Mouse (Mus musculus) intestine, postnatal 0 days (tissue): Measurements from ENCODE around the gene Ipcef1. TPM values are rescaled to one million over a fixed set of nuclear protein-coding genes. Genes with fewer than 3 reads are reported as not detected.

Source experiments
- ATAC-seq: fragments of 200-750 bp; cut with Nextera tagmentation; 2 replicates; pipeline ENCODE4 v1.8.0; 2017; ENCODE audit warnings: mild to moderate bottlenecking, moderate TSS enrichment, moderate library complexity
- H3K27ac ChIP-seq: fragments of 300-500 bp; sonication (generic); 2 replicates; pipeline ENCODE4 v1.5.1; 2014; ENCODE audit warnings: mild to moderate bottlenecking, low read depth, low read length, moderate library complexity
- H3K27me3 ChIP-seq: fragments of 300-500 bp; sonication (generic); replicated peaks from 2 replicates; pipeline ENCODE4 v1.6.1; 2014; ENCODE audit warnings: low read length, mixed read lengths; ENCODE audit not compliant: control insufficient read depth, insufficient read depth
- H3K36me3 ChIP-seq: fragments of 300-500 bp; sonication (generic); 2 replicates; pipeline ENCODE4 v1.6.1; 2014; ENCODE audit warnings: mild to moderate bottlenecking, moderate library complexity; ENCODE audit not compliant: control insufficient read depth, insufficient read depth
- H3K4me1 ChIP-seq: fragments of 300-500 bp; sonication (generic); replicated peaks from 2 replicates; pipeline ENCODE4 v1.6.1; 2014; ENCODE audit warnings: antibody characterized with exemption, low read length, mixed read lengths; ENCODE audit not compliant: control insufficient read depth, insufficient read depth
- H3K4me2 ChIP-seq: fragments of 300-500 bp; sonication (generic); replicated peaks from 2 replicates; pipeline ENCODE4 v1.6.1; 2014; ENCODE audit warnings: low read depth, mild to moderate bottlenecking, moderate library complexity
- H3K4me3 ChIP-seq: fragments of 300-500 bp; sonication (generic); 2 replicates; pipeline ENCODE4 v1.5.1; 2014; ENCODE audit warnings: low read depth, low read length
- H3K9ac ChIP-seq: fragments of 300-500 bp; sonication (generic); 2 replicates; pipeline ENCODE4 v1.6.1; 2014; ENCODE audit warnings: mild to moderate bottlenecking, low read depth, low read length
- H3K9me3 ChIP-seq: fragments of 300-500 bp; sonication (generic); 2 replicates; pipeline ENCODE4 v1.6.1; 2016; ENCODE audit warnings: mixed run types; ENCODE audit not compliant: control insufficient read depth
- CTCF ChIP-seq: sonication (generic); IDR thresholded peaks from 2 replicates; pipeline ENCODE4 v1.5.1; 2016; ENCODE audit warnings: low read depth, mild to moderate bottlenecking, control low read depth, antibody characterized with exemption, moderate library complexity
- WGBS: fragments of 180-500 bp; shearing (Covaris S2); extraction: QIAGEN DNeasy Blood & Tissue Kit; methylation state at CpG from one replicate; pipeline ENCODE4 v1.1.7; 2014; 5-methylcytosine and 5-hydroxymethylcytosine counted together
- polyA plus RNA-seq: library from polyadenylated mRNA; unstranded; fragments of >200 nt; fragmentation: Nextera tagmentation; extraction: Ambion mirVana; gene quantifications from 2 replicates; pipeline ENCODE4 v1.2.1, GENCODE M21; 2015

The Ipcef1 gene
- polyA plus RNA-seq, 1 experiment from 2014 or later, result 0.12 TPM

GRCm38 (mm10) chr10:6878276-6878881 lies 173.9 kb downstream of the Ipcef1 start:
- Histone ChIP-seq H3K4me2 (no peak overlapping the region), H3K27me3 (no peaks in the 10 kb centered on the region), H3K9me3 (no peaks in the 10 kb centered on the region), H3K4me1 (no peaks in the 10 kb centered on the region), H3K4me3 (no peak overlapping the region), H3K27ac (no peak overlapping the region), H3K36me3 (no peaks in the 10 kb centered on the region), H3K9ac (no peak overlapping the region)
- 83% methylated on average over 2 of the region's 2 CpGs for WGBS
- no peak for ATAC-seq
- TF ChIP-seq CTCF, result no peak

- no peaks in the 10 kb centered on the region for H3K27me3 ChIP-seq
- no peak for ATAC-seq
- no peak overlapping the region for H3K4me2 ChIP-seq
- H3K27ac ChIP-seq, result no peak overlapping the region
- H3K36me3 ChIP-seq, result no peaks in the 10 kb centered on the region
- no peak overlapping the region for H3K4me3 ChIP-seq
- H3K9me3 ChIP-seq, result no peaks in the 10 kb centered on the region
- WGBS, result 82% methylated on average over 1 of the region's 1 CpGs
- no peaks in the 10 kb centered on the region for H3K4me1 ChIP-seq
- no peak overlapping the region for H3K9ac ChIP-seq
- TF ChIP-seq CTCF, result no peak
Measured at GRCm38 (mm10) chr10:6873917-6874316, 178.4 kb downstream of the Ipcef1 start.

- no peak overlapping the region for H3K4me2 ChIP-seq
- no peaks in the 10 kb centered on the region for H3K36me3 ChIP-seq
- ATAC-seq, result no peak
- no peaks in the 10 kb centered on the region for H3K4me1 ChIP-seq
- H3K27me3 ChIP-seq, result no peaks in the 10 kb centered on the region
- H3K4me3 ChIP-seq, result no peak overlapping the region
- no peak for TF ChIP-seq CTCF
- no peak overlapping the region for H3K9ac ChIP-seq
- H3K27ac ChIP-seq, result no peak overlapping the region
- no peaks in the 10 kb centered on the region for H3K9me3 ChIP-seq
- WGBS, result 79% methylated on average over 7 of the region's 7 CpGs
Measured at GRCm38 (mm10) chr10:6871418-6872072, 180.7 kb downstream of the Ipcef1 start.

- TF ChIP-seq CTCF, result no peak
- Histone ChIP-seq H3K27ac (no peak overlapping the region), H3K36me3 (no peaks in the 10 kb centered on the region), H3K27me3 (no peaks in the 10 kb centered on the region), H3K9me3 (no peaks in the 10 kb centered on the region), H3K4me2 (no peak overlapping the region), H3K9ac (no peak overlapping the region), H3K4me3 (no peak overlapping the region), H3K4me1 (no peaks in the 10 kb centered on the region)
- WGBS, result 79% methylated on average over 3 of the region's 3 CpGs
- ATAC-seq, result no peak
Measured at GRCm38 (mm10) chr10:6855812-6856211, 196.5 kb downstream of the Ipcef1 start.

GRCm38 (mm10) chr10:6848834-6849233 lies 203.4 kb downstream of the Ipcef1 start:
- H3K9me3 ChIP-seq, result no peaks in the 10 kb centered on the region
- H3K9ac ChIP-seq, result no peak overlapping the region
- no peaks in the 10 kb centered on the region for H3K4me1 ChIP-seq
- H3K4me3 ChIP-seq, result no peak overlapping the region
- no peak for ATAC-seq
- no peak overlapping the region for H3K4me2 ChIP-seq
- no peaks in the 10 kb centered on the region for H3K36me3 ChIP-seq
- 63% methylated on average over 2 of the region's 2 CpGs for WGBS
- no peak for TF ChIP-seq CTCF
- H3K27ac ChIP-seq, result no peak overlapping the region
- no peaks in the 10 kb centered on the region for H3K27me3 ChIP-seq

- Histone ChIP-seq H3K4me2 (no peak overlapping the region), H3K9me3 (no peaks in the 10 kb centered on the region), H3K27me3 (no peaks in the 10 kb centered on the region), H3K4me3 (no peak overlapping the region), H3K36me3 (no peaks in the 10 kb centered on the region), H3K4me1 (no peaks in the 10 kb centered on the region), H3K9ac (no peak overlapping the region), H3K27ac (no peak overlapping the region)
- TF ChIP-seq CTCF, result no peak
- no peak for ATAC-seq
- 61% methylated on average over 7 of the region's 7 CpGs for WGBS
Measured at GRCm38 (mm10) chr10:6848162-6848754, 204.0 kb downstream of the Ipcef1 start.
